Mouse (Mus musculus) heart, embryonic 14.5 days (tissue): ENCODE measurements at regions not wholly inside any gene's neighbourhood (a gene's known extent, or its start where the extent isn't known, plus 50 kb on each side); places are given as distances from the start of the nearest gene placed in this dataset.

ENCODE experiments used
- ATAC-seq: fragments of 200-750 bp; cut with Nextera tagmentation; 2 replicates; pipeline ENCODE4 v1.8.0; 2017; ENCODE audit warnings: low read depth, moderate TSS enrichment; ENCODE audit not compliant: insufficient number of reproducible peaks, insufficient read depth, low FRiP score
- H3K27ac ChIP-seq, 2 experiments: fragments of 200-500 bp in 1 of 2; fragments of 300-500 bp in 1 of 2; sonication (generic) in 1 of 2; replicated peaks in 1 of 2; 2 replicates each; pipeline ENCODE4 v1.5.1; 2012 to 2014; ENCODE audit warnings: low read depth in 2 of 2, low read length in 2 of 2, control low read depth in 1 of 2, mild to moderate bottlenecking in 1 of 2, mixed read lengths in 1 of 2; ENCODE audit not compliant: control insufficient read depth in 1 of 2, insufficient read depth in 1 of 2
- H3K27me3 ChIP-seq: fragments of 300-500 bp; sonication (generic); 2 replicates; pipeline ENCODE4 v1.6.1; 2014; ENCODE audit warnings: mild to moderate bottlenecking, low read length, control low read depth; ENCODE audit not compliant: control insufficient read depth, insufficient read depth
- H3K36me3 ChIP-seq: fragments of 300-500 bp; sonication (generic); 2 replicates; pipeline ENCODE4 v1.6.1; 2014; ENCODE audit warnings: mild to moderate bottlenecking, control low read depth, low read length, mixed read lengths; ENCODE audit not compliant: control insufficient read depth, insufficient read depth
- H3K4me1 ChIP-seq, 2 experiments: fragments of 200-500 bp in 1 of 2; fragments of 300-500 bp in 1 of 2; sonication (generic) in 1 of 2; 2 replicates each; pipeline ENCODE4 v1.6.1; 2012 to 2014; ENCODE audit warnings: low read length in 2 of 2, control low read depth in 1 of 2, mixed read lengths in 1 of 2; ENCODE audit not compliant: control insufficient read depth in 2 of 2, insufficient read depth in 2 of 2
- H3K4me2 ChIP-seq: fragments of 300-500 bp; sonication (generic); 2 replicates; pipeline ENCODE4 v1.6.1; 2014; ENCODE audit warnings: mild to moderate bottlenecking, low read length
- H3K4me3 ChIP-seq, 2 experiments: fragments of 200-500 bp in 1 of 2; fragments of 300-500 bp in 1 of 2; sonication (generic) in 1 of 2; 2 replicates each; pipeline ENCODE4 v1.5.1; 2012 to 2014; ENCODE audit warnings: low read length in 2 of 2, mild to moderate bottlenecking in 2 of 2, control low read depth in 1 of 2, low read depth in 1 of 2, moderate library complexity in 1 of 2; ENCODE audit not compliant: control insufficient read depth in 1 of 2, insufficient read depth in 1 of 2
- H3K9ac ChIP-seq: fragments of 300-500 bp; sonication (generic); 2 replicates; pipeline ENCODE4 v1.6.1; 2014; ENCODE audit warnings: mild to moderate bottlenecking, low read length
- H3K9me3 ChIP-seq: fragments of 300-500 bp; sonication (generic); 2 replicates; pipeline ENCODE4 v1.6.1; 2016; ENCODE audit warnings: low read length, control low read depth; ENCODE audit not compliant: control insufficient read depth
- WGBS: fragments of 180-500 bp; shearing (Covaris S2); extraction: QIAGEN DNeasy Blood & Tissue Kit; methylation state at CpG from one replicate; pipeline ENCODE4 v1.1.7; 2014; 5-methylcytosine and 5-hydroxymethylcytosine counted together

DNA sequence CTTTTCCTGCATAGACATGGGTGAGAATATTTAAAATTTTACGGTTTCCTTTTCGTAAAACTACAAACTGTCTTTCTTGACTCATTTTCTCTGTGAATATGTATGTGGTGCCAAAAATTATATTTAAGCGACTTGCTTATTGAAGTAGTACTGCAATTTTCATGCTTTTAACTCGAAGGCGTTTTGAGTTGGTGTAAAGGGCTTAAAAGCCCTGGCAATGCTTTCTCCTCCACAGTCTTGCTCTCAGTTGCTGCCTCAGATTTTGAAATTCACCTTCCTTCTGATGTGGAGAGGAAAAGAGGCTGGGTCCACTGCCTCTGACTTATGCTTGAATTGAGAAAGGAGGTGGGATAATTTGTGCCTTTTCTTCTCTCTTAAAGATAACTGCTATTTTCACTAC lies 629.6 kb upstream of the Nrsn1 start:
- H3K4me2 ChIP-seq, result no peak overlapping the region
- no peak overlapping the region for H3K4me3 ChIP-seq
- no peak overlapping the region for H3K27ac ChIP-seq
- no peaks in the 10 kb centered on the region for H3K9me3 ChIP-seq
- no peak overlapping the region for H3K9ac ChIP-seq
- 85% methylated on average over 5 of the region's 5 CpGs for WGBS
- H3K4me1 ChIP-seq, result no peaks in the 10 kb centered on the region
- no peaks in the 10 kb centered on the region for H3K27me3 ChIP-seq
- ATAC-seq, result no peak
- no peaks in the 10 kb centered on the region for H3K36me3 ChIP-seq

DNA sequence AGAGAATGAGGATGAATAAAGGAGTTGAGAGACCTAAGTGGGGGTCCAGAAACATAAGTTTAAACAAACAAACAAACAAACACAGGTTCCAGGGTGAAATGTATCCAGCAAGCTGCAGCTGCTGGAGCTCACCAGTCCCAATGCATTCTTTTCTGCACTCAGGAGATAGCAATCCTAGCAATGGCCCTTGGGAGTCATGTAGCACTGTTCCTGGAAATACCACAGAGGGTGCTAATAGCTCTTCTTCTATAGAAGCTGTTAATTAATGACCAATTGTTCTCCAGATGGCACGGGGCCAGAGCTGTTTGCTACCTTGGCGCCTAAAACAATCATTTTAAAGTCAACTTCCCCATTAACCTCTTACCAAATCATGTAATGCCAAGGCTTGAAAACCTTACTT lies 622.8 kb upstream of the Nrsn1 start:
- Histone ChIP-seq H3K4me2 (no peak overlapping the region), H3K36me3 (no peaks in the 10 kb centered on the region), H3K9me3 (no peaks in the 10 kb centered on the region), H3K4me1 (no peaks in the 10 kb centered on the region), H3K4me3 (no peak overlapping the region), H3K9ac (no peak overlapping the region), H3K27me3 (no peaks in the 10 kb centered on the region), H3K27ac (no peak overlapping the region)
- 33% methylated on average over 2 of the region's 2 CpGs for WGBS
- ATAC-seq, result no peak

DNA sequence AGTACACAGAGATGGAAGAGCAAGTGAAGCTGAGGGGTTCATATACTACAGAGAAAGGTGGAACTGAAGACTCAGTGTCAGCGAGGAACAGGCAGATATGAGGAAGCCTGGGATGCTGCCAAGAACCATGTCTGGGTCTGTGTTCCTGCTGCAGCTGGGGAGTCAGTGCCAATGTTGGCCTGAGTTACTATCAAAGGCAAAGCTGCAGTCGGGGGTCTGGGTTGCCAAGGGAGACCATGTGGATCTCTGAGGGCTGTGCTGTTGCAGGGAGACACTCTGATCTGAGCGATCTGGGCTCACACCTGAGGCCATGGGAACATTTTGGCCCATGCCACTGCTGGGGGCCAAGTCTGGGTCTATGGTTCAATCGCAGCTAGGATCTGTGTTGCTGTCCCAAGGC lies 612.5 kb upstream of the Nrsn1 start:
- 49% methylated on average over 4 of the region's 4 CpGs for WGBS
- Histone ChIP-seq H3K27ac (no peak overlapping the region), H3K4me1 (no peaks in the 10 kb centered on the region; a peak in 2 of 4 replicates), H3K36me3 (no peaks in the 10 kb centered on the region), H3K9ac (no peak overlapping the region), H3K9me3 (no peaks in the 10 kb centered on the region), H3K4me3 (no peak overlapping the region), H3K4me2 (no peak overlapping the region), H3K27me3 (no peaks in the 10 kb centered on the region)
- no peak for ATAC-seq

DNA sequence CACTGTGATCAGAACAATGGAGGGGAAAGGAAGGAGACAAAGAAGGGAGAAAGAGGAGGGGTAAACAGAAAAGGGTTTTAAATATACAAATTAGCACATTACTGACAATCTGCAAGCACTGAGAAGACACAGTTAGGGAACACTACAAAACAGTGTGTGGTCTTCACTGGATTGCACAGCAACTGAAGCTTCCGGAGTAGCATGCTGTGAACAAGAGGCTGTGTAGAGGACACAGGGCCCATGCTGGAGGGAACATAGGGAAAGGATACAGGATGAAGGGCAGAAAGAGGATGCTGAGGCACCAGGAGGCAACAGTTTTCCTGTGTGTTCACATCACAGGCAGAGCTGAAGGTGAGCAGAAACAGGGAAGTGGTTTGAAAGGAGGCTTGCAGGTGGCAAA lies 598.6 kb upstream of the Nrsn1 start:
- H3K27me3 ChIP-seq, result no peaks in the 10 kb centered on the region
- H3K4me3 ChIP-seq, result no peak overlapping the region
- H3K4me1 ChIP-seq, result no peaks in the 10 kb centered on the region
- H3K9ac ChIP-seq, result no peak overlapping the region
- H3K9me3 ChIP-seq, result no peaks in the 10 kb centered on the region
- 89% methylated on average over 1 of the region's 1 CpGs for WGBS
- H3K36me3 ChIP-seq, result no peaks in the 10 kb centered on the region
- no peak overlapping the region for H3K27ac ChIP-seq
- no peak overlapping the region for H3K4me2 ChIP-seq
- ATAC-seq, result no peak

DNA sequence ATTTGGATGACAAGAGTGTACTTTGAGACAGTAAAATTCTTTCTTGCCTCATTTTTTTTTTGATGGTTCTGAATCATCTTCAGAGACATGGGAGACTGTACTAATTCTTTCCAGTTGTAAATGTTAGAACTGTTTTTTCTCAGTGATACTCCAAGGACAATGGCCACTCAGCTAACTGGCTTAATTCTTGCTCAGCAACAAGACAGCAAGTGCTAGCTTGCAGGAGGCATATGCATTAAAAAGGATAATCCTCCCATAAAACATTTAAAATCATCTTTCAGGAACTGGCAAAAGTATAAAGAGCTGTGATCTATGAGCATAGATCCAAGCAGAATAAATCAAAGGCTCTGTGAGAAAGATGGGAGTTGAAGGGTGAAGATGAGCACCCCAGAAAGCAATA lies 587.9 kb upstream of the Nrsn1 start:
- Histone ChIP-seq H3K9ac (no peak overlapping the region), H3K9me3 (no peaks in the 10 kb centered on the region), H3K4me3 (no peak overlapping the region), H3K4me2 (no peak overlapping the region), H3K4me1 (no peaks in the 10 kb centered on the region), H3K27me3 (no peaks in the 10 kb centered on the region), H3K36me3 (no peaks in the 10 kb centered on the region), H3K27ac (no peak overlapping the region)
- ATAC-seq, result no peak

DNA sequence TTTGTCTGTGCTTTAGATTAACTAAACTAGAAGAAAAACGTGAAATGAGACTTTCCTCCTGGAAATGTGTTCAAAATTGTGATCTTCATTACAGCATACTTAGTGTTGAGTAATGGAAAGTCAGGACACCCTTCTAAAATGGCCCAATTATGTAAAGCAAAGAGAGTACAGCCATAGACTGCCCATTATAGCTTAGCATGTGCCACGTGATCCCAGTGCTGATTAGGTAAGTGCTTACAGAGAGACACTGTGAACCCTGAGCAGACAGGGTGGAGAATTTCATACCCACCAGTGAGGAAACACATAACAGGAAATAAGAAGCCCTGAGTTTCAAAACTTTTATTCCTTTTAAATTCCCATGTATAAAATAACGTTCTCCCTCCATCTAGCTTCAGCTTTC lies 587.3 kb upstream of the Nrsn1 start:
- no peak overlapping the region for H3K27ac ChIP-seq
- no peaks in the 10 kb centered on the region for H3K36me3 ChIP-seq
- 65% methylated on average over 3 of the region's 3 CpGs for WGBS
- no peaks in the 10 kb centered on the region for H3K9me3 ChIP-seq
- no peak overlapping the region for H3K4me3 ChIP-seq
- H3K4me2 ChIP-seq, result no peak overlapping the region
- H3K27me3 ChIP-seq, result no peaks in the 10 kb centered on the region
- no peaks in the 10 kb centered on the region for H3K4me1 ChIP-seq
- no peak overlapping the region for H3K9ac ChIP-seq
- no peak for ATAC-seq

DNA sequence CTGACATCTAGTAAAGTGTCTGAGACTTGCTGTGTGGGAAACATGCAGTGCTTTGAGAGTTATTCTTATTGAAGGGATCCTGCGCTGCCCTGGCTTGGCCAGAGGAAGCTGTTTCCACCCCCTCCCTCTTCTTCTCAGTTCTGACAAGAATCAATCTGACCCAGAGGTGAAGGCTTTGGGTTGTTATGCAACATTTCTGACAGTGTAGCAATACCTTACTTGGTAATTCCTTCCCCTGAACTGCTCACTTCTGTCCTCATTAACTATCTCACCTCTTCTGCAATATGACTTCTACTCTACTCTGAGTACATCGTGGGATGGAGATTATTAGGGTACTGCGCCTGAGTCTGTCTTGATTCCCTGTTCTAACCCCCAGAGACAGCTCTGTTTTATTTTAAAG lies 586.8 kb upstream of the Nrsn1 start:
- Histone ChIP-seq H3K9me3 (no peaks in the 10 kb centered on the region), H3K4me3 (no peak overlapping the region), H3K36me3 (no peaks in the 10 kb centered on the region), H3K27ac (no peak overlapping the region), H3K4me2 (no peak overlapping the region), H3K27me3 (no peaks in the 10 kb centered on the region), H3K9ac (no peak overlapping the region), H3K4me1 (no peaks in the 10 kb centered on the region)
- WGBS, result 85% methylated on average over 3 of the region's 3 CpGs
- ATAC-seq, result no peak

DNA sequence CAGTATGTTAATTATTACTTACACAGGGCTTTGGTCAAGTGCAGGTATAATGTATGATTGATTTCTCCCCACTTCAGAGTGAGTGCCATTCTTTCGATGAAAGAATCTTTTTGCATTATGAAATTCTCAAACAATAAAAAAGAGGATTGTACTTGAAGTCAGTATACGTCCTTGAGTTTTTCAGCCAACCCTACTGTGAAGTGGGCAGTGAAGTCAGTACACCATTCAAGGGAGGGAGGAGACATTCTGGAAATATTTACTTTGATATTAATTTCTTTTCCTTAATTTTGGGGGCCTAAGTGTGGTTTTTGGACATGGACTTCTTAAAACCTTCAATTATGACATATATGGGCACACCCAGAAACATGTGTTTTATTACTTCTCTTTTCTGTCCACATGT lies 586.2 kb upstream of the Nrsn1 start:
- Histone ChIP-seq H3K36me3 (no peaks in the 10 kb centered on the region), H3K4me2 (no peak overlapping the region), H3K27me3 (no peaks in the 10 kb centered on the region), H3K4me3 (no peak overlapping the region), H3K27ac (no peak overlapping the region), H3K9ac (no peak overlapping the region), H3K4me1 (no peaks in the 10 kb centered on the region), H3K9me3 (no peaks in the 10 kb centered on the region)
- no peak for ATAC-seq
- 85% methylated on average over 2 of the region's 2 CpGs for WGBS
